Mouse (Mus musculus) kidney, postnatal 14 days (tissue): ENCODE measurements at regions not wholly inside any gene's neighbourhood (a gene's known extent, or its start where the extent isn't known, plus 50 kb on each side); places are given as distances from the start of the nearest gene placed in this dataset.
A peak's percentile ranks its signal among the peaks of the same experiment; 100 is the strongest.

Experiments
- DNase-seq: peaks from one replicate; pipeline ENCODE4 v3.0.0; 2022; ENCODE audit warnings: mixed read lengths

DNA sequence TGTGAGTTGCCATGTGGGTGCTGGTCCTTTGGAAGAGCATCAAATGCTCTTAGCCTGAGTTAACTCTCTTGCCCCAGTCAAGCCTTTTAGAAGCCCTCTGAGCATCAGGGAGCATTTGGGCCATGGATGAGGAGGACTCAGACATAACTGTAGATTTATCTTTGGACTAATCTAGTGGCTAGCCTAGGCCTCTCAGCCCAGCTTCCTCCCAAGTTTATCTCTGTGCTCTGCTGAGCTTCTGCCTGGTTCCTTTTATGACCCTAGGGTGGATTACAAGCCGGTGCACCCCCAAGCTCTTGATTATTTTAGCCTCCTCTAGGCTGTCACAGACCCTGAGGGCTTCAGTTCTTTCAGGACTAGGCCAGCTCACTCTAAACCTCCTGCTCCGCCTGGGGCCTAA, 102.6 kb upstream of the Vps8 start:
- no peak for DNase-seq

DNA sequence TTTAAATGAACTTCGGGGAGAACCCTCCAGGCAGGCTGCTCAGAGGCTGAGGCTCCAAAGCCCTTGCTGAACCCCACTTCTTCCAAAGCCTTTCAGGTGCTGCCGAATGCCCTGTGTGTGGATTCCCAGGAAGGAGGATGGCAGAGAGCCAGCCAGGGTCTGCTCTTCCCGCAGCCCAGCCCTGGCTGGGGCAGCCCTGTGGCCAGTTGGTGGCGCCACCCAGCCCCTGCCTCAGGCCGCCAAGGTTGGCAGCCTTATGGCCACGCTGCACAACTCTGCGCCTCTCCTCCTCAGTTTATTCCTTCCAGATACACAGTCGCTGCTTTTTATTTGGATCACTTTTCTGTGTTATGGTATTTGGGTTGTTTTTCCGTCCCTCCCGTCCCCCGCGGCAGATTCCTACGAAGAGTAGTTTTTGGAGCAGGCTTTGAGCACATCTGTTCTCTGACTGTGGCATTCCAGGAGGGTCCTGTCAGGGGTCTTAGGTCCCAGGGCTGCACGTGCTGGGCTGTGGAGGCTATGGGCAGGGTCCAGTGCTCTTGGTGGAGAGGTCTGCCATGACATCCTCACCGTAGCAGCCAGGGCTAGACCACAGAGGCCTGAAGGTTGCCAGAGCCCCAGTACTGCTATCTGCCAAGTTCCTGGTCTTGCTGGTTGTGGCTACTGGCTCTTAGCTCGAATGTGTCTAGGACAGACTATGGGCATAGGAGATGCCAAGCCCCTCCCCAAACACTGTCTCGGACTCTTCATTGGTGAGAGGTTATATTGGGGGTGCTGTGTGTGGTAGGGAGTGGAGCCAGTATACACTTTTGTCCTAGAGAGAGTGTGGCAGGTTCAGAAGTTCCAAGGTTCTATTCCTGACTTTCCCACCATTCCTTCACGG, 101.5 kb upstream of the Vps8 start:
- DNase-seq, result peak; percentile 24

GRCm38 (mm10) chr16:21322437-21322836, 100.5 kb upstream of the Vps8 start:
- DNase-seq, result no peak

DNA sequence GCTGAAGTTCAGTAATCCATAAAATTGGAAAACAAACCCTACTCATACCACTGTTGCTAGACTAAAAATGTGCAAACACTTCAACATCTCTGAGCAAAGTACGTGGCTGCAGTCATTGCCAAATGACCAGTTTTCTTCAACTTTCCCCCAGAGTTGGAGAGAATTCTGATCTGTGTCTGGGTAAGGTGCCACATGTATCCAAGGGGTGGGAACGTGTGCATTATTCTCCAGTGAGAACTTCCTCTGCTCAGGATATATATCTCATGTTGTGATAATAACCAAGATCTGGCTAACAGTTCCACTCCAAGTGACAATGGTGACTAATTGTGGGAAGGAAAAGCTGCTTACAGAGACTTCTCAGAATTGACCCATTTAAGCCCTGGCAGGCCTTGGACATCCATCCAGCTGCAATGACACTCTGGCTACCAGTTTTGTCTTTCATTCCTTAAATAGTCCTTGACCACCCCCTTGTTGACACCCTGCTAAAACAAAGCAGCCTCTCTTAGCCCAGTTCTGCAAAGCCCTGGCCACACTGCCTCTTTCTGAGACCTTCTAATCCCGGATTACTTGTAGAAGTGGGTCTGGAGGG, 99.4 kb upstream of the Vps8 start:
- DNase-seq, result no peak

- DNase-seq, result no peak
These were observed 94.9 kb upstream of the Vps8 start for GRCm38 (mm10) chr16:21327969-21328368.

DNA sequence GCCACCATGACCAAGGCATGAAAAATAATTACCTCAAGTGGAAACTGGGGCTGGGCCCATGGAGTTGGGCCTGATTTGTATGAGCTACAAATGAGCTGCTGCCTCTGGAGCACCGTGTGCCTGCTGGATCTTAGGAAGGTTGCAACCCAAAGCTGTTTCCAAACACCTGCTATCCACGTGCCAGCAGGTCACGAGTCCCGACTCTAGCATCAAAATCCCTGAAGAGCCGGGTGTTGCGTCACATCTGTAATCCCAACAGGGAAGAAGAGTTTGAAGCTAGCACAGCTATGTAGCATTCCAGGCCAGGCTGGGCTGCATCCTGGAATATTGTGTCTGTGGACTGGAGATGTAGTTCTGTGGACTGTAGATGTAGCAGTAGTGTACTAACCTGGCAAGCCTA, 93.7 kb upstream of the Vps8 start:
- no peak for DNase-seq

- no peak for DNase-seq
These were observed 91.7 kb upstream of the Vps8 start for GRCm38 (mm10) chr16:21331229-21331628.

DNA sequence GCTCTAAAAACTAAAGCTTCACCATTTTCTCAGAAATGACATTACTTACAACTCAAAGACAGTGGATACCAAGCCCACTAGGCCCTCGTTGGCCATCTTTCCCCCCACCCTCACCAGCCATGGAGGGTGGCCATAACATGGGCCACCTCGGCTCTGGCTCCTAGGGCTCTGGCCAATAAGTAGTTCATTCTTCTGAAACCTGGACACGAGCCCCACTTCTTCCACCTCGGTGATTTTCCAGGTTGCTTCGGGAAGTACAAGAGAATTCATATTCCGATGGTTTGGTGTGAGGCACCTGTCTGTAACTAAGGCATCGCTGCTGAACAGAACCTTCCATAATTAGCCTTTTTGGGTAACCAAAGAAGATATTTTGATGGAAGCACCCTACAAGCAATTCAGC, 90.5 kb upstream of the Vps8 start:
- DNase-seq, result no peak

DNA sequence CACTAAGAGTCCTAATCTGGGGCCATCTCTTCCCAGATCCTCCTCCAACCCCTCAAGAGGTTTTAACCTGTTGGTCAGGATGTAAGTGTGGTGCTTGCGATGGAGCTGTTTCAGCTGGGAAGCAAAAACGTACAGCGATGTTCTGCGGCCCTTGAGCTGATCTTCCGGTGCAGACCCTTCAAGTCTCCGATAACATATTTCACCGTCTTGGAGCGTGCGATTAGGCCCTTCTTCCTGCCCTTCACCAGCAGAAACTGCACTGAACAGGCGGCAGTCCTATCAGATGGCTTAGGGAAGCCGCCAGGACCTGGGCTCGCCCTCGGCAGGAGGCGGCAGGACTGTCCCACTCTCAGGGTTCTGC, 90.1 kb upstream of the Vps8 start:
- no peak for DNase-seq

GRCm38 (mm10) chr16:21333223-21333951, 89.5 kb upstream of the Vps8 start:
- DNase-seq, result peak; percentile 93

DNA sequence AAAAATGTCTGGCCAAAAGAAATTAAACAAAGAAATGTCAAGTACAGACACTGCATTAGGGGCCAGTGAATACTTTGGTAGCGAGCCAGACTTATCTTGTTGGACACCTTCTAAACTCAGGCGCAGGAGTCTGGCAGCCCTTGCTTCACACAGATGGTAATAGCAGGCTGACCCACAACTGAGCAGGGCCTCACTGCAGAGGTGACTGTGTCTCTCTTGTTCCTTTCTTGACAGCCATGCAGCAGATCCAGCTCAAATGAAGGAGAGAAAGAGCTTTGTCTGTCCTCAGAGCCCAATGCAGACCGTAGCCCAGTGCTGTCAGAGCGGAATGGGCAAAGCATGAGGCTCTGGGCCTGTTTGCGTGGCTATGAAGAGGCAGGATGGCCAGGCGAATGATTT, 83.9 kb upstream of the Vps8 start:
- no peak for DNase-seq

DNA sequence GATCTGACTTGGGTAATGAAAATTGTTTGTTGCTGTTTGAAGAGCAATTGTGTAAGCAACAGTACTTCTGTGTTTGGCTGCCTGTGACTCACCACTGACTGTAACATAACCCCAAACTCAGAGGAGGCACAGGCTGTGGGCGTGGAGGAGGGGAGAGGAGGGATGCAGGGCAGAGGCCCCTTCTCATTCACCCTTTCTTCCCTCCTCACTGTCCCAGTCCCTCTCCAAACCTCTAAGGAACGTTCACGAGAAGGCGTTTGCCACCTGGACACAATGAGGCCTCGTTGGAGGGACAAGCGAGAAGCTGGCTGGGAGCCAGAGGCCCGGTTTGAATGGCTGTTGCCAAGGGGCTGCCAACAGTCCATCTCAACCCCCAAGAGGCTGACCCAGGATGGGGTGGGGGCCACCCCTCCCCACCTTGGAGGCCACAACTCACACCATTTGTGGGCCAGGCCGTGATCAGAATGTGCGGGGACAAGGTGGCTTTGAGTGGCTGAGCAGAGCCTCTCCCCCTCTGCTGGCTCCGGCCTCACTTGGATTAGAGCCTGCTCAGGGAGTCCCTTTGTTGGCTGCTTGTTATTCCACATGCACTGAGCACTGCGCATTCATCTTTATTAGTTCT, 83.3 kb upstream of the Vps8 start:
- DNase-seq, result peak; percentile 37

DNA sequence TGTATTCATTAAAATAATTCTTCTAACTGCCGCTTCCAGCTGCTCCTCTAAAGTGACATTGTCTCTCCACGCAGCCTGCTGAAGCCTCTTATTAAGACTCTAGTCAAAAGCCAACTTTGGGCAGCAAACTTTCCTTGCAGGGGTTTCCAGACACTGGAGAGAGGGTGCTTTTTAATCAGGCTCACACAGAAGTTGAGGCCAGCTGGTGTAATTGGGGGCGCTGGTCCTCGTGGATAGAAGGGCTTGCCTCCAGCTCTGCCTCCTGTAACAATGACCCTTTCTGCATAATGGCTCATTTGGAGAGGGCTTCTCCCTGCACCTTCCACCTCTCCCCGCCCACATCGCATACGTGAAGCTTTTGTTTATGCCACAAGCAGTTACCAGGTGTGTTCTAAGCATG, 82.8 kb upstream of the Vps8 start:
- DNase-seq, result no peak

DNA sequence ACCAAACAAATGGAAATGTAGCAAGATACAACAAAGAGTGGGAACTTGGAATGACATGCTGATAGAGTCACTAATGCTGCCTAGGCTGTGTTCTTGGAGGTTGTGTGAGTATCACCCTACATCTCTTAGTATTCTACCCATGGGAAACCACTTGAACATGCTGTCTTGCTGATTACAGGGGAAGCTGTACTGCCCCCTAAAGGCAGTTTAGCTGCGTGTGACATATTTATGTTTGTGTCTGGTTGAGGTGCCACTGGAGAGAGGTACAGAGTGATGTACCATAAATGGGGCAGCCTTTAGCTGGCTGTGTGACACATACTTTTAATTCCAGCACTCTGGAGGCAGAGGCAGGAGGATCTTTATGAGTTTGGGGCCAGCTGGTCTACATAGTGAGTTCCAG, 73.0 kb upstream of the Vps8 start:
- no peak for DNase-seq

DNA sequence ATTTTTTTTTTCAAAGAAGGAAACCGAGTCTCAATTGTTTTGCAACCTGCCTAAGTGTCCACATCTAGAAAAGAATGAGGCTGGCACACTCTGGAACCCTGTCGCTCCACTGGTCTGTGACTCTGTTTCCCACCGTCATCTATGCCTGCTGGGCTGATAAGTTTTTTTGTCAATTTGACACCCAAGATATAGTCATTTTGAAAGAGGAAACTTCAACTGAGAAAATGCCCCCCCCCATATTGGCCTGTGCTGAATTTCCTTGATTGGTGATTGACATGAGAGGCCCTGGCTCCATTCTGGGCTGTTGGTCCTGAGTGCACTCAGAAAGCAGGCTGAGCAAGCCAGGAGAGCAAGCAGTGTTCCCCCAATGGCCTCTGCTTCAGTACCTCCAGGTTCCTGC, 71.6 kb upstream of the Vps8 start:
- no peak for DNase-seq

- no peak for DNase-seq
These were observed 69.8 kb upstream of the Vps8 start for GRCm38 (mm10) chr16:21353111-21353510.

DNA sequence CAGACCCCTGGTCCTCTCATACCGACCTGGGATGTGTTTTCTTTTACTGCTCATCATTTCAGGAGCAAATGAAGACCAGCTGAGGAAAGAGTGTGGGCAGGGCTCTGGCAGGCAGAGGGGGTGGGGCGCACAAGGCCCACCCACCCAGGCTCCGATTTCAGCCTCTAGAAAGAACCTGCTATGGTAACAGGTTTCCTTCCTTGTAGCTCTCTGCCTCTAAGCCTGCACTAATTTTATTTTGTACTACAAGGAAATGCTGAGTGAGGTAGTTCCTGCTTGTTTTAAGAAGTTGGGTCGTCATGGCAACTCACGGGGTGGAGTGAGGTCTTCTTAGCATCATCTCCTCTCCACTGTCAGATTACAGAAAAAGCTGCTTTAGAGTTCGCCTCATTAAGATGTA, 69.4 kb upstream of the Vps8 start:
- DNase-seq, result no peak

DNA sequence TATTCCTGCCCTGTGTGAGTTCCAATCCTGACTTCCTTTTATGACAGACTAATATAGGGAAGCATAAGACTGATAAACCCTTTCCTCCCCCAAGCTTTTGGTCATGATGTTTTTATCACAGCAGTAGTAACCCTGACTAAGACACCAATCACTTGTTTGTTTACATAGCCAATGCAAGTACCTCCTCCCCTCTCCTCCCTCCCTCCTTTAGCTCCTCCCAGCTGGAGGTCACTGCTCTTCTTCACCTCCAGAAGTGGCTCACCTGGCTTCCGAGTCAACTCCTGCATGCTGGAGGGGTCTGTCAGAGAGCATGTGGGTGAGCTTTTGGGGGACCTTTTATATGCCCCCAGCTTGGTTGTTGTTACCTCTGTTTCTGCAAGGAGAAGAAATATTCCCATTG, 67.3 kb upstream of the Vps8 start:
- no peak for DNase-seq

DNA sequence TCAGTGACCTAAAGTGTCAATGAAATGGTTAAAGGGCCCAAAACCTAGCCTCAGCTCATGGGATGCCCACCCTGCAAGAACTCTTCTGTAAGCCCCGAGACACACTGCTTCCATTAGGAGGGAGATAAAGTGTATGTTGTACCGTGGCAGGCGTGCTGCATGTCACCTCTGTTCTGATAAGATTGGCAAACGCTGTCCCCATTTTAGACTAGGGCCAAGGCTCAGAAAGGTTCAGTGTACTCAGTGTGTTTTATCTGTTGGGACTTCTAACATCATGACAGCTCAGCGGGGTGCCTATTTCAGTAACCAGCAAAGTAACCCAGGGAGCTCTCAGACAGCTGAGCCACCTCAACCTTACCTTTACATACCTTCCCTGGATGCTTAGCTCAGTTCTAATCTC, 65.5 kb upstream of the Vps8 start:
- no peak for DNase-seq

- no peak for DNase-seq
These were observed 64.5 kb upstream of the Vps8 start for GRCm38 (mm10) chr16:21358313-21358920.

GRCm38 (mm10) chr16:21359459-21359858, 63.5 kb upstream of the Vps8 start:
- no peak for DNase-seq

DNA sequence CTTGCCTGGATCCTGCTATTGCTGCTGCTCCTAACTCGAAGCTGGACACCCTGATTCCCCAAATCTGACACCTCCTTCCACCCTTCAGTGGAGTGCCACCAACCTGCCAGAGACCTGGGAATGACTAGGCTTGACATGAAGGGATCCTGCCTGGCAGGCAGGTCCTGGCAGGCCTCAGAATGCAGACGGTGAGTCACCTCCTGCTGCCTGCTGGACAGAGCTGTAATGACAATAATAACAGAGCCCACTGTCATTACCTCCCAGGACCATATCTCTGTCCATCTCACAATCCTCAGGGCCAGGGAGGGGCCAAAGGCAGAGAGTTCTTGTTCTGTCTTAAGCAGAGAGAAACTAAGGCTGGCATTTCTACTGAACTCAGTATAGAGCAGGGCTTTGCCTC, 61.5 kb upstream of the Vps8 start:
- DNase-seq, result no peak

DNA sequence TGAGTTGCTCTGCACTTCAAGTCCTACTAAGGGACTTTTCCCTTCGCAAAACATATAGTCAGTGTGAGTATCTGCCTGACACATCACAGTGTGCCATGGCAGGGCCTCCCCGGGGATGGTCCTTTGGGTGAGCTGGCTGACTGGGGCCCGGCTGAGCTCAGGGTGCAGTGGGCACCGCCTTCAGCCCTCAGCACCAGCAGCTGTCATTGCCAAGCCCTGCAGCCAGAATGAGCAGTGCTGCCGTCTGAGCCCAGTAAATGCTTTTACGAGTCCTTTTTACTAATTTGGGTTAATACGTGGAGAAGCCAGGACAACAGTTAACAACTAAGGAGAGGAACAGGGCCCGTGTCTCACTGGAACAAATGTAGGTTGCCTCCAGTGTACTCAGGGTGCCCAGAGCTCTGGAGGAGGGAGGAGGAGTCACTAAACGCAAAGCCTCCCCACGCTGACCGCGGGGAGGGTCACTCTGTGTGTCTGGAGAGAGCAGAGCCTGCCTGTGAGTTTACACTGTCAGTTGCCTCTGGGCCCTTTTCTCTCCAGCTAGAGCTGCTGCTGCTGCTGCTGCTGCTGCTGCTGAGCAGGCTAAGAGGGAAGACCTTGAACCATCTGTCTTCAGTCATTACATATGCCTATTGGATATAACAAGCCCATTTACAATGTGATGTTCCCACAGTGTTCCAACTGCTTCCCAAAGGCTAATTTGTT, 60.1 kb upstream of the Vps8 start:
- no peak for DNase-seq
